Mouse (Mus musculus): ENCODE data around the gene Stkld1.
"Not testable (repeated sequence)": the region's sequence is repeated elsewhere in the genome, so short reads cannot be mapped to it uniquely, and the experiment has no call there.

Stkld1 gene

GRCm38 (mm10) chr2:26933304-26934055, at the start of gene Stkld1, which contains the start of gene Surf4:
Stkld1 (plus strand) TSS chr2:26934047.
Surf4 (minus strand) TSS chr2:26933928.
- DNase-seq = peak; percentile 93 to 94

GRCm38 (mm10) chr2:26885541-26885940, 48.3 kb upstream of the Stkld1 start:
- not testable (repeated sequence) for DNase-seq

GRCm38 (mm10) chr2:26886170-26886569, 47.7 kb upstream of the Stkld1 start:
- not testable (repeated sequence) for DNase-seq

DNA sequence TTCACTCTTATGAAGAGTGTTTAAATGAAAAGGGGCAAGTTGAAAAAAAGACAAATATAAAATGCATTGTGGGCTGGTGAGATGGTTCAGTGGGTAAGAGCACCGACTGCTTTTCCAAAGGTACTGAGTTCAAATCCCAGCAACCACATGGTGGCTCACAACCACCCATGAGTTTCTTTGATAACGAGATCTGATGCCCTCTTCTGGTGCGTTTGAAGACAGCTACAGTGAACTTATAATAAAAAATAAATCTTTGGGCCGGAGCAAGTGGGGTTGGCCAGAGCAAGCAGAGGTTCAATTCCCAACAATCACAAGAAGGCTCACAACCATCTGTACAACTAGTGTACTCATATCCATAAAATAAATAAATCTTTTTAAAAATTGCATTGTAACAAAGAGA, 37.9 kb upstream of the Stkld1 start:
- DNase-seq = no peak

- DNase-seq = no peak
Observed at GRCm38 (mm10) chr2:26900731-26901130, 33.1 kb upstream of the Stkld1 start.

GRCm38 (mm10) chr2:26901834-26902400, 31.9 kb upstream of the Stkld1 start:
- DNase-seq = no peak

DNA sequence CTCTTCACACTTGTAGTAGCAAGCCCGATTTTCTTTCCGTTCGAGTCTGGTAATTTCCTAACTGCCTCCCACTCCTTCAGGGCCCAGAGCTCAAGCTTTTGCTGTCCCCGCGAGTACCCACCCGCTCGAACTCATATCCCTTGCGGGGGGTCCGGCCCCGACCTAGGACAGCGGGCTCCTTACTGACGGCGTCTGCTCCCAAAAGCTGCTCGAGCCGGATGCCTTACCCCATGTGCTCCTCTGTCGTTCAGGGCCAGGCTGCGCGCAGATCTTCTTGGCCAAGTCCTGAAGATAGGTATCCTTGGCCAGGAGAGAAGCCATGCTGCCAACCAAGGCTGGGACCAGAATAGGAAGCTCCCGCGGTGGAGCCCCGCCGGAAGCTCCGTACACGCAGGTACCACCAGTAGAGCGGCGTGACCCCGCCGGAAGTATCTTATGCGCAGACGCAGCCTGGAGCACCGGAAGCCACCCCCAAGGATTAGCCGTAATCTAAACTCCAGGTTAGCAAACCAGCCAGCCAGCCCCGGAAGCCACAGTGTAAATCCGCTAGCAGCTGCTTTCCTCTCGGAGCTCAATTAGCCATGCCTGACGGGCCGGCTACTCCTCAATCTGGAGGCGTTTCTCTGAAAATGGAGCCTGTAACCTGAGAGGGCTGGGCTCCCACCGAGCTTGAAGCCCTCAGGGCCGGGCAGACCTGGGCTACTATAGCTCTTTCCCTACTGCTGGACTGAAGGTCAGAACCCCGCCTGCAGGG, 31.2 kb upstream of the Stkld1 start, which contains the start of gene Surf6:
TSS of gene Surf6 (minus strand) at position 413 of the 754 bp plus-strand sequence.
- DNase-seq = peak; percentile 88 to 92

GRCm38 (mm10) chr2:26903311-26903710, 30.5 kb upstream of the Stkld1 start:
- no peak for DNase-seq

- no peak for DNase-seq
Observed at GRCm38 (mm10) chr2:26905936-26906335, 27.9 kb upstream of the Stkld1 start.

DNA sequence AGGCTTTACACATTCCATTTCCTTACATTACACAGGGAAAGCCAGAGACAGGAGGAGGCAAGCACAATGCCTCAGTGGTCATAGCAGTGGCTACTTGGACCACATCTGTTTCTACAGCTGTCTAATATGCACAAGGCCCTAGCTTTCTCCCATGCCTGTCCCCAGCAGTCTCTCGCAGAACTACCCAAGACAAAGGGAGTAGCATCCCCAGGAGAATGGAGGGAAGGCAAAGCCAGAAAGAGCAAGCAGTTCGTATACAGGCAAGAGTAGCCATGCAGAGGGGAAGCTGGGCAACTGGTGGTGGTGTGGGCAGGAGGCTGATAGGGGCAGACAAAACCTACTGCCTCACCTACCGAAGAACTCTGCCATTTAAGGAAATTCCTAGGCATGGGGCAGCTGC, 27.4 kb upstream of the Stkld1 start:
- DNase-seq = no peak

DNA sequence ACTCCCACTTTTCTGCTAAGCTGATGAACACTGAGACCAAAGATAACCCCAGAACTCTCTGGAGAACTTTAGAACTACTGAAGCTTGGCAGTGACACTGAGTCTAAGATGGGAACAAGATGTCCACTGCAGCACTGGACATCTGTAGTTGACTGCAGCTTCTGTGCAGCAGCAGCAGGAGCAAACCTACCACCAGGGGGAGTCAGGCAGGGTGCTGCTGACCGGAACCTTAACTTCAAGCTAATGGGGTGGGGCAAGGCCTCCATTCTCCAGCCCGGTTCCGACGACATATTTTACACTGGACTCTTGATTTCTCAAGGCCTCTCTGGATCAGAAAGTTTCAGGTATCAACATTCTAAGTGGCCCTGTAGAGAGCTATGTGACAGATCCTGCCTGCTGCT, 26.7 kb upstream of the Stkld1 start:
- DNase-seq = peak in 1 of 2 experiments; percentile 55

- no peak for DNase-seq
Observed at GRCm38 (mm10) chr2:26908710-26909386, 25.0 kb upstream of the Stkld1 start.

- no peak for DNase-seq
Observed at GRCm38 (mm10) chr2:26909387-26909784, 24.5 kb upstream of the Stkld1 start.

DNA sequence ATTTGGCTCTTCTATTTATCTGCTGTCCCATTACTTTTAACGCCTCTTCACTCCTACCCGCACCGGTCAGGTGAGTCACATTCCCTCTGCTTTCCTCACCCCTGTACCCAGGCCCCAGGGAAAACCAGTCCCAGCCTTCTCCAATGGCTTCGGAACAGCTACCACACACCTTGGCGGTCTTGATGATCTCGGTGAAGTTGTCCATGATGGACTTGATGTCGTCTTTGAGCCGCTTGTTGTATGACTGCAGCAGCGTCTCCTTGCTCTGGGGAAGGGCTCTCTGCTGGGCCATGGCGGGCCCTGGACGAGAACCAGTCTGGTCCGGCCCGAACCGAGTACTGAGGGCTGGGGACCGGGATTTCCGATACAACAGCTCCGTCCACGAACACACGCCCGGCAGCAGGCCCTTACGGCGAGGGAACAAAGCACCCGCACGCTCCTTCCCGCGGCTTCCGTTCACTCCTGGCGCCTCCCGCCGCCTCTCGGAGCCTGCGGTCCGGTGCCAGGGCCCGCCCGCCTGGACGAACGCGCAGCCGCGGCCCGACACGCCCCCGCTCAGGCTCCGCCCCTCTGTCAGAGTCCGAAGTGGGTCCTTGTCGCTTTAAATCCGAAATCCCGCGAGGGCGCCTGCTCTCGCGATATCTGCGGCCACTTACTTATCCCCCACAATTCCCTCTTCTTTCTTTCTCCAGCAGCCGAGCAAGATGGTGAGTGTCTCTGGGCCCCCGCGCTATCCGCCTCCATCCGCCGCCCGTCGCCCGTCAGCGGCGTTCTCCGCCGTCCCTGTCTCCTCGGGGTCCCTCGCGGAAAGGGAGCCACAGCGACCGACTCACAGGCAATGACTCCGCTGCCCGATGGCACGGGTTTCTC, 23.5 kb upstream of the Stkld1 start, which contains the start of the genes Med22 and Rpl7a:
TSS of gene Med22 (minus strand) at position 554 of the 870 bp plus-strand sequence.
TSS of gene Rpl7a (plus strand) at position 641 of the 870 bp plus-strand sequence.
- peak; percentile 99 to 100 for DNase-seq

- DNase-seq = no peak
Observed at GRCm38 (mm10) chr2:26910994-26911765, 22.7 kb upstream of the Stkld1 start.

GRCm38 (mm10) chr2:26912253-26912770, 21.5 kb upstream of the Stkld1 start:
- no peak for DNase-seq

- no peak for DNase-seq
Observed at GRCm38 (mm10) chr2:26913416-26914147, 20.3 kb upstream of the Stkld1 start.

DNA sequence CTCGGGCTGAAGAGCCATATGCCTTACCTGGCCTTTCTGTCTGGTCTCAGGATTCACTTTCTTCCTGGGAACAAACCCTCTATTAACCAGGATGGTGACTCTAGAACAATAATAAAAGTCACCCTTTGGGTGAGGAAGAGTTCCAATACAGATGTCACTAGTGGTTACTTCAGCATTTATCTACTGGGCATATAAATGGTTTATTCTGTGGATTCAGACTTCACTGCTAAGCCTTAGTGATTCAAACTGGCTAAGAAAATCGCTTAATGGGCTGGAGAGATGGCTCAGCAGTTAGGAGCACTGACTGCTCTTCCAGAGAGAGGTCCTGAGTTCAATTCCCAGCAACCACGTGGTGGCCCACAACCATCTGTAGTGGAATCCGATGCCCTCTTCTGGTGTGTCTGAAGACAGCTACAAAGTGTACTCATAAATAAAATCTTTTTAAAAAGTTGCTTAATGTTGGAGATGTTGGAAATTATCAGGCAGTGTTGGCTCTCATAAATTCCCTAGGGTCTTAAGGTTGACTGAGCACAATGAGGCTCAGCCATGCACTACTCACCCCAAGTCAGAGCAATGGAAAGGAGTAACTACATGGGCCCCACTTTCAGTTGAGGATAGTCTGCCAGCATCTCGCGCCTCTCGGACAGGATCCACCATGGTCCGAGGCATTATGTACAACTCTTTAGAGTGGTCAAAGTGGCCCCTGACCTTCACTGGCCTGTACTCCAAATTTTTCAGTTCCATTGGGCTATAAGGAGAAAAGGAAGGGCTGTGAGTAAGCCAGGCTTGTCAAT, 19.5 kb upstream of the Stkld1 start:
- no peak for DNase-seq

All from spleen, adult 18-20 months (tissue).